Mouse (Mus musculus): ENCODE measurements around the gene Cdh13.

DNA sequence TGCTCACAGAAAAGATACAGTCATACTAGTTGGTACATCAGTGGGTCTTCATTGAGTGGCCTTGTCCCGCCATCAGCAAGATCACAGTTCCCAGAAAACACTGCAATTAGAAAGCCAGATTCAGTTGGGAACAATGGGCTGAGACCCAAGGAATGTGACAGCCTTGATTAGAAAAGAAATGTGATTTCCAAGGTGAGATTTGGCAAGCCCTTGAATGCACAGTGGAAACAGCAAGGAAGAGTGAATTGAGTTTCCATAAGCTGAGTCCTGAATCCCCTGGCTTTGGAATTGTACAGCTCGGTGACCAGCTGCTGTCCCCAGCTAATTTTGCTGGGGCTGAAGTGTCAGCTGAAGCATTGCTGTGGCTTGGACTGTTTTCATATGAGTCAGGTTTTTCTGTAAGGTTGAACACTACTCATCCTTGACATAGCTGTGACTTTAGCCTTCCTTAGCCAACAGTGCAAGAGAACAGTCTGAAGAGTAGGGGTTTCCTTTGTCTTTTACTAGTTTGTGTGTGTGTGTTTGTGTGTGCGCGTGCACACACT lies 133.3 kb downstream of the Cdh13 start:
- TF ChIP-seq CTCF (IDR thresholded peaks at IDR 0.05) (no peak), POLR2A (IDR thresholded peaks at IDR 0.05; ENCODE audit: insufficient read depth, low read depth, low read length) (no peak)

Data from heart, adult 2 months (tissue).